Mouse (Mus musculus) olfactory bulb, adult 2 months (tissue): Measurements from ENCODE around the gene Rin2.

ENCODE experiments used
- CTCF ChIP-seq: fragments of 200-500 bp; IDR thresholded peaks from 2 replicates; pipeline ENCODE4 v1.5.1; 2012; ENCODE audit warnings: low read depth, mild to moderate bottlenecking, low read length, moderate library complexity; ENCODE audit not compliant: insufficient read depth
- POLR2A ChIP-seq: fragments of 200-500 bp; IDR thresholded peaks from 2 replicates; pipeline ENCODE4 v1.6.1; 2012; ENCODE audit warnings: mild to moderate bottlenecking, low read depth, low read length, moderate library complexity; ENCODE audit not compliant: insufficient read depth

DNA sequence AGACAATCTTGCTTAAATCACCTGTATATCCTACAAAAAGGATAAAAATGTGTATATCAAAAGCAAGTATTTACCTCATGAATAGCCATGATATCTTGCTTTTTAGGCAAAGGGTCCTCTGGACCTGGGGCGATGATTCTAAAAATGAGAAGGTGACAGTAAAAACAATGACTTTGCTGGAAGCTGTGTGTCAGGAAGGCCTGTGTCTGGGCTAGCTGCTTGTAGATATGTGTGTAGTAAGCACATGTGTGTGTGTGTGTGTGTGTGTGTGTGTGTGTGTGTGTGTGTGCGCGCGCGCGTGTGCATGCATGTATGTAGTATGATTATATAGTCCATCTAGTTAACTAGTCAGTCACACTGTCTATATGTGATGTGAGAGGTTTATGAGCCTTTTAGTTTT is 218.7 kb downstream of the Rin2 start:
- TF ChIP-seq CTCF (no peak), POLR2A (no peak)
